Mouse (Mus musculus) kidney, adult 2 months (tissue): ENCODE data around the gene Sowaha.

Source experiments
- CTCF ChIP-seq: fragments of 200-500 bp; conservative IDR thresholded peaks from 2 replicates; pipeline ENCODE4 v1.5.1; 2011; ENCODE audit warnings: low read depth, mild to moderate bottlenecking, control low read depth, low read length, moderate library complexity, mixed read lengths; ENCODE audit not compliant: insufficient read depth, insufficient read length
- POLR2A ChIP-seq: fragments of 200-500 bp; IDR thresholded peaks from one replicate; pipeline ENCODE4 v1.6.1; 2011; ENCODE audit warnings: low read depth, low read length, control low read depth

DNA sequence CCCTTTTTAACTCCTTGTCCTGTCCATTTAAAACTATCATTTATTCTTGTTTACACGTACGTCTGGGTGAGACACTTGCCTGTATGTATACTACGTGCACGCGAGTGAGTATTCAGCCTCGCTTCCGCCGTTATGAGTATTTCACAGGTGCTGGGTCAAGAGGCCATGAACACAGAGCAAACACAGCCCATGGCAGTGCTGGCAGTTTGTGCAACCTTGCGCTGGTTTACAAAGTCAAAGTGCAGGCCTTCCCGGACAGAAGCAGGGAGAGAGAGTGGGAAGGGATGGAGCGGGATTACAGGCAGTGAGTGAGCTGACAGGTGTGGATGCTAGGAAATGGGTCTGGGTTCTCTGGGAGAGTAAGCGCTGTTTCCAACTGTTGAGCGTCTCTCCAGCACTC is 33.9 kb downstream of the Sowaha start:
- no peak for TF ChIP-seq CTCF
- no peak for TF ChIP-seq POLR2A
